Mouse (Mus musculus) forebrain, embryonic 14.5 days (tissue): ENCODE results near the gene Agtrap. TPM values are rescaled to one million over a fixed set of nuclear protein-coding genes. Genes with fewer than 3 reads are reported as not detected.
A peak's percentile ranks its signal among the peaks of the same experiment; 100 is the strongest.

Experiments used
- ATAC-seq: fragments of 200-750 bp; cut with Nextera tagmentation; 2 replicates; pipeline ENCODE4 v1.8.0; 2017; ENCODE audit warnings: mild to moderate bottlenecking, moderate library complexity
- DNase-seq: peaks from one replicate; pipeline ENCODE4 v3.0.0-alpha.2; 2015; ENCODE audit warnings: low spot score
- H3K27ac ChIP-seq: fragments of 300-500 bp; sonication (generic); 2 replicates; pipeline ENCODE4 v1.5.1; 2014; ENCODE audit warnings: low read depth, mild to moderate bottlenecking, control low read depth, low read length, moderate library complexity
- H3K27me3 ChIP-seq: fragments of 300-500 bp; sonication (generic); replicated peaks from 2 replicates; pipeline ENCODE4 v1.6.1; 2014; ENCODE audit warnings: low read length, control low read depth, mixed read lengths; ENCODE audit not compliant: control insufficient read depth, insufficient read depth
- H3K36me3 ChIP-seq: fragments of 300-500 bp; sonication (generic); 2 replicates; pipeline ENCODE4 v1.6.1; 2014; ENCODE audit warnings: low read length, control low read depth; ENCODE audit not compliant: control insufficient read depth, insufficient read depth
- H3K4me1 ChIP-seq: fragments of 300-500 bp; sonication (generic); 2 replicates; pipeline ENCODE4 v1.6.1; 2014; ENCODE audit warnings: antibody characterized with exemption, low read length, control low read depth; ENCODE audit not compliant: control insufficient read depth, insufficient read depth
- H3K4me2 ChIP-seq: fragments of 300-500 bp; sonication (generic); 2 replicates; pipeline ENCODE4 v1.6.1; 2014; ENCODE audit warnings: mild to moderate bottlenecking, control low read depth, low read length
- H3K4me3 ChIP-seq: fragments of 300-500 bp; sonication (generic); 2 replicates; pipeline ENCODE4 v1.5.1; 2014; ENCODE audit warnings: low read depth, low read length, control low read depth
- H3K9ac ChIP-seq: fragments of 300-500 bp; sonication (generic); 2 replicates; pipeline ENCODE4 v1.6.1; 2014; ENCODE audit warnings: mild to moderate bottlenecking, low read length, control low read depth, moderate library complexity
- H3K9me3 ChIP-seq: fragments of 300-500 bp; sonication (generic); replicated peaks from 2 replicates; pipeline ENCODE4 v1.6.1; 2016; ENCODE audit warnings: low read length, control low read depth, mixed read lengths; ENCODE audit not compliant: control insufficient read depth
- WGBS: fragments of 180-500 bp; shearing (Covaris S2); extraction: QIAGEN DNeasy Blood & Tissue Kit; methylation state at CpG from one replicate; pipeline ENCODE4 v1.1.7; 2014; 5-methylcytosine and 5-hydroxymethylcytosine counted together
- polyA plus RNA-seq: library from polyadenylated mRNA; unstranded; fragments of >200 nt; fragmentation: Nextera tagmentation; extraction: Ambion mirVana; gene quantifications from 2 replicates; pipeline ENCODE4 v1.2.1, GENCODE M21; 2014

The Agtrap gene
- polyA plus RNA-seq, 1 experiment from 2014 or later = 5.7 TPM

- H3K4me1 ChIP-seq = peaks cover 14% of the 10 kb centered on the region
- H3K4me3 ChIP-seq = no peak overlapping the region
- no peaks in the 10 kb centered on the region for H3K9me3 ChIP-seq
- DNase-seq (no peak), ATAC-seq (no peak)
- H3K27me3 ChIP-seq = no peaks in the 10 kb centered on the region
- H3K9ac ChIP-seq = no peak overlapping the region
- H3K4me2 ChIP-seq = no peak overlapping the region
- WGBS = 44% methylated on average over 10 of the region's 10 CpGs
- H3K27ac ChIP-seq = no peak overlapping the region
- H3K36me3 ChIP-seq = no peaks in the 10 kb centered on the region
Observed at GRCm38 (mm10) chr4:148085131-148085906, 2.5 kb downstream of the Agtrap start.

- H3K4me3 ChIP-seq = no peak overlapping the region
- no peaks in the 10 kb centered on the region for H3K27me3 ChIP-seq
- 15% methylated on average over 7 of the region's 8 CpGs for WGBS
- DNase-seq = no peak
- H3K4me2 ChIP-seq = no peak overlapping the region
- no peak overlapping the region for H3K27ac ChIP-seq
- H3K4me1 ChIP-seq = peaks cover 14% of the 10 kb centered on the region
- no peaks in the 10 kb centered on the region for H3K36me3 ChIP-seq
- no peaks in the 10 kb centered on the region for H3K9me3 ChIP-seq
- ATAC-seq = no peak
- no peak overlapping the region for H3K9ac ChIP-seq
Observed at GRCm38 (mm10) chr4:148084261-148084714, 3.5 kb downstream of the Agtrap start.

GRCm38 (mm10) chr4:148083176-148083899 is 4.5 kb downstream of the Agtrap start:
- H3K4me3 ChIP-seq = no peak overlapping the region
- H3K4me2 ChIP-seq = no peak overlapping the region
- H3K9ac ChIP-seq = no peak overlapping the region
- H3K27ac ChIP-seq = no peak overlapping the region
- ATAC-seq (no peak), DNase-seq (no peak)
- peaks cover 14% of the 10 kb centered on the region for H3K4me1 ChIP-seq
- no peaks in the 10 kb centered on the region for H3K9me3 ChIP-seq
- no peaks in the 10 kb centered on the region for H3K27me3 ChIP-seq
- no peaks in the 10 kb centered on the region for H3K36me3 ChIP-seq
- 71% methylated on average over 21 of the region's 21 CpGs for WGBS

GRCm38 (mm10) chr4:148082257-148083044 is 5.4 kb downstream of the Agtrap start:
- no peak overlapping the region for H3K4me2 ChIP-seq
- no peak overlapping the region for H3K27ac ChIP-seq
- no peaks in the 10 kb centered on the region for H3K27me3 ChIP-seq
- no peak overlapping the region for H3K4me3 ChIP-seq
- no peaks in the 10 kb centered on the region for H3K36me3 ChIP-seq
- H3K9me3 ChIP-seq = no peaks in the 10 kb centered on the region
- DNase-seq (peak; percentile 61), ATAC-seq (no peak)
- H3K9ac ChIP-seq = no peak overlapping the region
- H3K4me1 ChIP-seq = peaks cover 7% of the 10 kb centered on the region
- 51% methylated on average over 12 of the region's 12 CpGs for WGBS

GRCm38 (mm10) chr4:148081201-148081600 is 6.6 kb downstream of the Agtrap start:
- no peaks in the 10 kb centered on the region for H3K36me3 ChIP-seq
- H3K9ac ChIP-seq = no peak overlapping the region
- no peak for ATAC-seq
- no peaks in the 10 kb centered on the region for H3K27me3 ChIP-seq
- no peak overlapping the region for H3K4me3 ChIP-seq
- WGBS = 94% methylated on average over 10 of the region's 10 CpGs
- H3K9me3 ChIP-seq = no peaks in the 10 kb centered on the region
- no peaks in the 10 kb centered on the region for H3K4me1 ChIP-seq
- no peak overlapping the region for H3K4me2 ChIP-seq
- H3K27ac ChIP-seq = no peak overlapping the region
- DNase-seq = no peak

GRCm38 (mm10) chr4:148080597-148080973 is 7.2 kb downstream of the Agtrap start:
- Histone ChIP-seq H3K36me3 (no peaks in the 10 kb centered on the region), H3K27ac (no peak overlapping the region), H3K27me3 (no peaks in the 10 kb centered on the region), H3K9me3 (no peaks in the 10 kb centered on the region), H3K9ac (no peak overlapping the region), H3K4me1 (no peaks in the 10 kb centered on the region), H3K4me3 (no peak overlapping the region), H3K4me2 (no peak overlapping the region)
- ATAC-seq = no peak
- DNase-seq = no peak
- WGBS = 93% methylated on average over 1 of the region's 1 CpGs

GRCm38 (mm10) chr4:148079944-148080596 is 7.8 kb downstream of the Agtrap start:
- Histone ChIP-seq H3K27ac (no peak overlapping the region), H3K9me3 (no peaks in the 10 kb centered on the region), H3K27me3 (no peaks in the 10 kb centered on the region), H3K4me3 (no peak overlapping the region), H3K36me3 (no peaks in the 10 kb centered on the region), H3K4me2 (no peak overlapping the region), H3K9ac (no peak overlapping the region), H3K4me1 (no peaks in the 10 kb centered on the region)
- 86% methylated on average over 8 of the region's 8 CpGs for WGBS
- no peak for ATAC-seq
- DNase-seq = no peak

GRCm38 (mm10) chr4:148079212-148079611 is 8.6 kb downstream of the Agtrap start:
- no peaks in the 10 kb centered on the region for H3K4me1 ChIP-seq
- no peak overlapping the region for H3K4me3 ChIP-seq
- no peaks in the 10 kb centered on the region for H3K27me3 ChIP-seq
- H3K9ac ChIP-seq = no peak overlapping the region
- no peaks in the 10 kb centered on the region for H3K36me3 ChIP-seq
- H3K4me2 ChIP-seq = no peak overlapping the region
- WGBS = 62% methylated on average over 6 of the region's 6 CpGs
- no peak overlapping the region for H3K27ac ChIP-seq
- ATAC-seq = 0 out of 2 replicates have a peak, but pooled peaks have one; percentile 9
- no peaks in the 10 kb centered on the region for H3K9me3 ChIP-seq
- DNase-seq = no peak
